Mouse (Mus musculus): ENCODE measurements around the gene Kif21b. TPM values are rescaled to one million over a fixed set of nuclear protein-coding genes. Genes with fewer than 3 reads are reported as not detected.

Kif21b gene
- polyA plus RNA-seq, 1 experiment: 21.0 TPM

DNA sequence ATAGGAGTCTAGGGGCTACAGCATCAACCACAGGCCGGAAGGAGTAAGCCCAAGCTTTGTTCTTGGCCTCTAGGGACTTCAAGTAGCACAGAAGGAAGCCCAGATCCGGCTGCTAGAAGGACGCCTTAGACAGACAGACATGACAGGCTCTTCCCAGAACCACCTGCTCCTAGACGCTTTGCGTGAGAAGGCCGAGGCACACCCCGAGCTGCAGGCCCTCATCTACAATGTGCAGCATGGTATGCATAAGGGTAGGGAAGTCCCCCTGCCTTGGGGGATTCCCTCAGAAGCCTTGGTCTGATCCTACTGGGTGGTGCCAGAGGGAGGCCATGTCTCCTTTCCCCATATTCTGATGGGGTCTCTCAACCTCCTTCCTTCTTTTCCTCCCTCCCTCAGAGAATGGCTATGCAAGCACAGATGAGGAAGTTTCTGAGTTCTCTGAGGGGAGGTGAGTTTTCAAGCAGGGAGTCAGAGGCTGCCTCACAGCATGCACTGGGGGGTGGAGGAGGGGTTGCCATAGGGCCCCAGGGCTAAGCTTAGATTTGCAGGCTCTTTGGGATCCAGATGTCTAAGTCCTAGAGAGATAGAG, 30.2 kb downstream of the Kif21b start:
- Histone ChIP-seq H3K27ac (ENCODE audit: insufficient read depth, low read length) (no peak overlapping the region), H3K4me1 (ENCODE audit: control insufficient read depth, insufficient read depth, low read length) (no peaks in the 10 kb centered on the region), H3K27me3 (ENCODE audit: control insufficient read depth, insufficient read depth, low read length) (no peaks in the 10 kb centered on the region), H3K4me3 (replicated peaks; ENCODE audit: insufficient read depth, low read depth, low read length) (no peak overlapping the region)
- TF ChIP-seq POLR2A (IDR thresholded peaks at IDR 0.05; ENCODE audit: borderline replicate concordance, insufficient read depth, low read length) (no peak), CTCF (IDR thresholded peaks at IDR 0.05; ENCODE audit: borderline replicate concordance, insufficient read depth, low read depth, low read length) (no peak)
- no peak for DNase-seq
- WGBS: 87% methylated on average over 7 of the region's 7 CpGs

DNA sequence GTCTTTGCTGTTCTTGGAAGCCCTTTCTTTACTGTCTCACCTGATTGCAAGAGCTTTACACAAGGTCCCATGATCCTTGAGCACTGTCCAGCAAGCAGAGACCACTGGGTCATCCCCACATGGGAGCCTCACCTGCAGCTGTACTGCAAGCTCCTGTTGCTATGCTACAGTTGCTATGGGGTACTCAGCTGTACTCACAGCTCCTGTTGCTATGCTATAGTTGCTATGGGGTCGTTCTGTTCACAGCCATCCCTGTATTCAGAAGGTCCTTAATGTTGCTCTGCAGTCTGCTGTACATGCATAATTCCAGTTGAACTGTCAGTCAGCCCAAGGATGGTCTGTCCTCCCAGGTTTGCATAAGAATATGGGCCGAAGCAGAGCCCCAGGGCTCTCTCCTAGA, 34.2 kb downstream of the Kif21b start:
- Histone ChIP-seq H3K27me3 (ENCODE audit: control insufficient read depth, insufficient read depth, low read length) (no peaks in the 10 kb centered on the region), H3K27ac (ENCODE audit: insufficient read depth, low read length) (no peak overlapping the region), H3K4me1 (ENCODE audit: control insufficient read depth, insufficient read depth, low read length) (no peaks in the 10 kb centered on the region), H3K4me3 (replicated peaks; ENCODE audit: insufficient read depth, low read depth, low read length) (no peak overlapping the region)
- 23% methylated on average over 2 of the region's 2 CpGs for WGBS
- DNase-seq: no peak
- TF ChIP-seq POLR2A (IDR thresholded peaks at IDR 0.05; ENCODE audit: borderline replicate concordance, insufficient read depth, low read length) (no peak), CTCF (IDR thresholded peaks at IDR 0.05; ENCODE audit: borderline replicate concordance, insufficient read depth, low read depth, low read length) (no peak)

- H3K27ac ChIP-seq (ENCODE audit: insufficient read depth, low read length): no peak overlapping the region
- TF ChIP-seq CTCF (IDR thresholded peaks at IDR 0.05; ENCODE audit: borderline replicate concordance, insufficient read depth, low read depth, low read length) (peak; percentile 38; the same call in 1 of the 2 replicates), POLR2A (IDR thresholded peaks at IDR 0.05; ENCODE audit: borderline replicate concordance, insufficient read depth, low read length) (no peak)
- H3K27me3 ChIP-seq (ENCODE audit: control insufficient read depth, insufficient read depth, low read length): no peaks in the 10 kb centered on the region
- WGBS: 68% methylated on average over 8 of the region's 8 CpGs
- no peak overlapping the region for H3K4me3 ChIP-seq (replicated peaks; ENCODE audit: insufficient read depth, low read depth, low read length)
- DNase-seq: peak in 1 of 2 experiments; percentile 19
- no peaks in the 10 kb centered on the region for H3K4me1 ChIP-seq (ENCODE audit: control insufficient read depth, insufficient read depth, low read length)
Measured at GRCm38 (mm10) chr1:136167657-136168056, 36.5 kb downstream of the Kif21b start.

- H3K27me3 ChIP-seq (ENCODE audit: control insufficient read depth, insufficient read depth, low read length): no peaks in the 10 kb centered on the region
- peaks cover 10% of the 10 kb centered on the region; the same call in 1 of the 2 replicates for H3K4me1 ChIP-seq (ENCODE audit: control insufficient read depth, insufficient read depth, low read length)
- TF ChIP-seq CTCF (IDR thresholded peaks at IDR 0.05; ENCODE audit: borderline replicate concordance, insufficient read depth, low read depth, low read length): peak; percentile 92
- no peak for TF ChIP-seq POLR2A (IDR thresholded peaks at IDR 0.05; ENCODE audit: borderline replicate concordance, insufficient read depth, low read length)
- WGBS: 6% methylated on average over 5 of the region's 5 CpGs
- no peak overlapping the region for H3K4me3 ChIP-seq (replicated peaks; ENCODE audit: insufficient read depth, low read depth, low read length)
- H3K27ac ChIP-seq (ENCODE audit: insufficient read depth, low read length): no peak overlapping the region
- peak; percentile 73 to 75 for DNase-seq
Measured at GRCm38 (mm10) chr1:136170109-136170508, 38.9 kb downstream of the Kif21b start.

- no peak for DNase-seq
- WGBS: 84% methylated on average over 12 of the region's 12 CpGs
- no peak overlapping the region for H3K27ac ChIP-seq (ENCODE audit: insufficient read depth, low read length)
- TF ChIP-seq CTCF (IDR thresholded peaks at IDR 0.05; ENCODE audit: borderline replicate concordance, insufficient read depth, low read depth, low read length) (no peak), POLR2A (IDR thresholded peaks at IDR 0.05; ENCODE audit: borderline replicate concordance, insufficient read depth, low read length) (no peak)
- H3K4me1 ChIP-seq (ENCODE audit: control insufficient read depth, insufficient read depth, low read length): peaks cover 10% of the 10 kb centered on the region; the same call in 1 of the 2 replicates
- H3K27me3 ChIP-seq (ENCODE audit: control insufficient read depth, insufficient read depth, low read length): no peaks in the 10 kb centered on the region
- H3K4me3 ChIP-seq (replicated peaks; ENCODE audit: insufficient read depth, low read depth, low read length): no peak overlapping the region
Measured at GRCm38 (mm10) chr1:136172696-136173095, 41.5 kb downstream of the Kif21b start.

DNA sequence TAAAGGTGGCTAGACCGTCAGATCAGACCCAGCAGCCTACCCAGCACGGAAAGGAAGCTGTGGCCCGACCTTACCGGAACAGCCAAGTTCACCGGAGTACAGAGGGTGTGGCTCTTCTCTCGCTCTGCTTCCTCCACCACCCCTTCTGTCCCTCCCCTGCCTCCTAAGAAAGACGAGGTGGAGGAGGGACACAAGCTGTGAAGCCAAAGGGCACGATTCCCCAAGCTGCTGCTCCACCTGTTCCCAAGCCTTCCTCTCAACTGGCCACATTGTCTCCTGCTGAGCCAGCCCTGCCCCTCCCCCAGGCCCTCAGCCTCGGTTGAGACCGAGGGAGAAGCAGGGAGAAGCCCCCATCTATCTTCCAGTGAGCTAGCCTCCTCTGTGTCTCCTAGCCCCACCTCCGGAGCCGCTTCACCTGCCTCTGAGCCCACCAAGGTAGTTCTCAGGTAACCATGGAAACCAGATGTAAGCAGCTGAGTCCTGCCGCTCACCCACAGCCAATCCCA, 43.0 kb downstream of the Kif21b start:
- TF ChIP-seq CTCF (IDR thresholded peaks at IDR 0.05; ENCODE audit: borderline replicate concordance, insufficient read depth, low read depth, low read length) (no peak), POLR2A (IDR thresholded peaks at IDR 0.05; ENCODE audit: borderline replicate concordance, insufficient read depth, low read length) (no peak)
- Histone ChIP-seq H3K27ac (ENCODE audit: insufficient read depth, low read length) (no peak overlapping the region), H3K4me3 (replicated peaks; ENCODE audit: insufficient read depth, low read depth, low read length) (no peak overlapping the region), H3K4me1 (ENCODE audit: control insufficient read depth, insufficient read depth, low read length) (peaks cover 10% of the 10 kb centered on the region; the same call in 1 of the 2 replicates), H3K27me3 (ENCODE audit: control insufficient read depth, insufficient read depth, low read length) (no peaks in the 10 kb centered on the region)
- DNase-seq: peak in 1 of 2 experiments; percentile 28
- WGBS: 29% methylated on average over 13 of the region's 13 CpGs

DNA sequence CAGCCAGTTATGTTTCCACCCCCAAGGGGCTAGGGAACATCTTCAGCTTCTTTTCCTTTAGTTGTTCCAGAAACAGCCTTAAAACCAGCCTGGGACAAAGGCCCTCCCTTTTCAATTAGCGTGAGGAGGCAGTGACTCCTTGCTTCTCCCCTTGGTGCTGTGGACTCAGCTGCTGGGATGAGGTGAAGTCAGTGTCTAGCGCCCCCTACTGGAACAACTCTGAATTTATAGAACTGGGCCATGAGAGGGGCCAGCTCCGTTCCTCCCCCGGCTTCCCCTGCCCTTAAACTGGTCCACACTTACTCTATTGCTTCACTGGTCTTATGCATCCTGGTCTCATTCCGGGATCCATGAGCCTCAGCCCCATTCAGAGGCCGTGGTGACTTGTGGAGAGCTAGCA, 44.0 kb downstream of the Kif21b start:
- Histone ChIP-seq H3K4me3 (replicated peaks; ENCODE audit: insufficient read depth, low read depth, low read length) (no peak overlapping the region), H3K27ac (ENCODE audit: insufficient read depth, low read length) (no peak overlapping the region), H3K4me1 (ENCODE audit: control insufficient read depth, insufficient read depth, low read length) (peaks cover 10% of the 10 kb centered on the region; the same call in 1 of the 2 replicates), H3K27me3 (ENCODE audit: control insufficient read depth, insufficient read depth, low read length) (no peaks in the 10 kb centered on the region)
- WGBS: 35% methylated on average over 6 of the region's 6 CpGs
- DNase-seq: peak; percentile 34 to 41
- TF ChIP-seq POLR2A (IDR thresholded peaks at IDR 0.05; ENCODE audit: borderline replicate concordance, insufficient read depth, low read length): no peak
- TF ChIP-seq CTCF (IDR thresholded peaks at IDR 0.05; ENCODE audit: borderline replicate concordance, insufficient read depth, low read depth, low read length): peak; percentile 77

- no peaks in the 10 kb centered on the region for H3K27me3 ChIP-seq (ENCODE audit: control insufficient read depth, insufficient read depth, low read length)
- 94% methylated on average over 2 of the region's 2 CpGs for WGBS
- H3K4me3 ChIP-seq (replicated peaks; ENCODE audit: insufficient read depth, low read depth, low read length): no peak overlapping the region
- H3K4me1 ChIP-seq (ENCODE audit: control insufficient read depth, insufficient read depth, low read length): peaks cover 10% of the 10 kb centered on the region; the same call in 1 of the 2 replicates
- DNase-seq: no peak
- H3K27ac ChIP-seq (ENCODE audit: insufficient read depth, low read length): no peak overlapping the region
- TF ChIP-seq CTCF (IDR thresholded peaks at IDR 0.05; ENCODE audit: borderline replicate concordance, insufficient read depth, low read depth, low read length): no peak
- no peak for TF ChIP-seq POLR2A (IDR thresholded peaks at IDR 0.05; ENCODE audit: borderline replicate concordance, insufficient read depth, low read length)
Measured at GRCm38 (mm10) chr1:136177085-136177484, 45.9 kb downstream of the Kif21b start.
